Mouse (Mus musculus) natural killer cell, adult 2 months (primary cell): ENCODE data around the gene Slc35g3.

Experiments
- DNase-seq, 2 experiments: peaks; one replicate each; pipeline ENCODE4 v3.0.0; 2022; ENCODE audit warnings: low spot score in 2 of 2

Slc35g3 gene

GRCm38 (mm10) chr11:69787306-69787705 is 25.5 kb upstream of the Slc35g3 start:
- no peak for DNase-seq

- no peak for DNase-seq
Measured at GRCm38 (mm10) chr11:69784793-69785272, 23.1 kb upstream of the Slc35g3 start.

GRCm38 (mm10) chr11:69781828-69782227 is 20.1 kb upstream of the Slc35g3 start:
- DNase-seq: no peak

- DNase-seq: no peak
Measured at GRCm38 (mm10) chr11:69778985-69779384, 17.2 kb upstream of the Slc35g3 start.

GRCm38 (mm10) chr11:69778258-69778982 is 16.7 kb upstream of the Slc35g3 start:
- no peak for DNase-seq

GRCm38 (mm10) chr11:69777504-69778257 is 15.9 kb upstream of the Slc35g3 start:
- peak in 1 of 2 experiments; percentile 43 for DNase-seq

GRCm38 (mm10) chr11:69776488-69776887 is 14.7 kb upstream of the Slc35g3 start:
- no peak for DNase-seq

- DNase-seq: no peak
Measured at GRCm38 (mm10) chr11:69775716-69776115, 13.9 kb upstream of the Slc35g3 start.

GRCm38 (mm10) chr11:69774961-69775360 is 13.2 kb upstream of the Slc35g3 start:
- DNase-seq: no peak

- no peak for DNase-seq
Measured at GRCm38 (mm10) chr11:69767625-69767909, 5.8 kb upstream of the Slc35g3 start.

GRCm38 (mm10) chr11:69766872-69767624 is 5.3 kb upstream of the Slc35g3 start:
- no peak for DNase-seq

- DNase-seq: peak; percentile 63 to 73
Measured at GRCm38 (mm10) chr11:69766126-69766609, 4.4 kb upstream of the Slc35g3 start.

- peak; percentile 43 to 45 for DNase-seq
Measured at GRCm38 (mm10) chr11:69765221-69766125, 3.7 kb upstream of the Slc35g3 start, which contains the start of gene Zbtb4. Gene Zbtb4, plus strand, starts transcription at chr11:69765912.

GRCm38 (mm10) chr11:69763551-69763950 is 1.8 kb upstream of the Slc35g3 start:
- no peak for DNase-seq

GRCm38 (mm10) chr11:69760901-69761200 is 917 bp downstream of the Slc35g3 start:
- DNase-seq: no peak

- no peak for DNase-seq
Measured at GRCm38 (mm10) chr11:69760160-69760900, 1.4 kb downstream of the Slc35g3 start.

GRCm38 (mm10) chr11:69758971-69759721 is 2.6 kb downstream of the Slc35g3 start:
- DNase-seq: peak in 1 of 2 experiments; percentile 77

GRCm38 (mm10) chr11:69758478-69758970 is 3.2 kb downstream of the Slc35g3 start, which contains the start of gene Polr2a:
Gene Polr2a, minus strand, starts transcription at chr11:69758637.
- DNase-seq: peak; percentile 98

- peak; percentile 96 for DNase-seq
Measured at GRCm38 (mm10) chr11:69758090-69758456, 3.7 kb downstream of the Slc35g3 start.
